Mouse (Mus musculus): ENCODE results near the gene Tuba4a.

Tuba4a gene

DNA sequence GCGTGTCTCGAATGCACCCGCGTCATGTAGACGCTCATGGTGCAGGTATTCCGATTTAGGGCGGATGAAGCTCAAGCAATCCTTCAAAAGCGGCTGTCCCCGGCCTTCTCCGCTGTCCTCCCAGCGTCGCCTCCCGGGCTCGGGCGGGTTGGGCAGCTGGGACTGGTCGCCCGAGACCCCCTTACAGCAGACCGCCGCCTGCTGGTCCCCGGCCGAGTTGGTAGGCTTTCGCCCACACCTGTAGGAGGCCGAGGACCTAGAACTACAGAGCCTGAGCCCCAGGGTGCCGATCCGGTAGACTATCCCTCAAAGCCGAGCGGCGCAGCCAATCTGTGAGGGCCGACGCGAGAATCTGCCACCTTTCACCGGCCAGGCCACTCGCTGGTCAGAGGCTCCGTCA, at the start of gene Tuba4a:
Tuba4a (minus strand) TSS at position 335 of the 400 bp plus-strand sequence.
- DNase-seq (ENCODE audit: low spot score): no peak

DNA sequence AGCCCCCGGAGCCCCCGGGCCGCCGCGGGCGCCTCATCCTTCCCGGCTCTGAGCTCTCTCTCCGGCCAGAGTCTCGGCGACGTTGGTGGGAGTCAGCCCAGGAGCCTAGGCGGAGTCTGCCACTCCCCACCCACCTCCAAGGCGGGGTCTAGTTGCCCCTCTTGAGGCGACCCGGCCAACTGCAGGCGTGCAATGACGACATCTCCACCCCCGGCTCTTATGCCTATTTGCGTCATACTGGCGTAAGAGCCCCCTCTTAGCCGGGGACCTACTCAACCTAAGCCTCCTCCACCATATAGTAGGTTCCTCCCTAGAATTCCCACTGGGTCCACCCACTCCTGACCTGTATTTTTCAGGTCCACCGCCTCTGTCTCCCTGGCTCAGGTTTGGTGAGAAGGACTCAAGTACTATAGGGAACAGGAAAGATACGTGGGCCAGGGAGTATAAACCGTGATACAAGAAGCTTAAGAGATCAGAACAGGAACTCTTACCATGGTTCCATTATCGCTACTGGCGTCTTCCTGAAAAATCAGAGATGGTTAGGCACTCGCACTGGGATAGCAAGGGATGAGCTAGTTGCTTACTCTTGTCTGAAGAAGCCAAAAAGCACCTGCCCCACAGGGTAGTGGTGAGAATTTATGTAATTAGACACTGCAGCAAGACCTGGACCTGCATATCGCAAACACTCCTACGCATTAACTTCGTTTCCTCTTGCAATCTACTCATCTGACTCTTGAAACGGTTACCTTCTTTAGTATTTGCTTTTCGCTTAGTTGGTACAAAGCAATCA, 44.6 kb upstream of the Tuba4a start, which contains the start of gene Ptprn:
Ptprn (minus strand) TSS at position 412 of the 790 bp plus-strand sequence.
- DNase-seq (ENCODE audit: low spot score): no peak

- DNase-seq (ENCODE audit: low spot score): peak; percentile 90
These were observed 43.6 kb upstream of the Tuba4a start for GRCm38 (mm10) chr1:75262969-75263951.

GRCm38 (mm10) chr1:75261278-75261677, 41.6 kb upstream of the Tuba4a start:
- DNase-seq (ENCODE audit: low spot score): no peak

DNA sequence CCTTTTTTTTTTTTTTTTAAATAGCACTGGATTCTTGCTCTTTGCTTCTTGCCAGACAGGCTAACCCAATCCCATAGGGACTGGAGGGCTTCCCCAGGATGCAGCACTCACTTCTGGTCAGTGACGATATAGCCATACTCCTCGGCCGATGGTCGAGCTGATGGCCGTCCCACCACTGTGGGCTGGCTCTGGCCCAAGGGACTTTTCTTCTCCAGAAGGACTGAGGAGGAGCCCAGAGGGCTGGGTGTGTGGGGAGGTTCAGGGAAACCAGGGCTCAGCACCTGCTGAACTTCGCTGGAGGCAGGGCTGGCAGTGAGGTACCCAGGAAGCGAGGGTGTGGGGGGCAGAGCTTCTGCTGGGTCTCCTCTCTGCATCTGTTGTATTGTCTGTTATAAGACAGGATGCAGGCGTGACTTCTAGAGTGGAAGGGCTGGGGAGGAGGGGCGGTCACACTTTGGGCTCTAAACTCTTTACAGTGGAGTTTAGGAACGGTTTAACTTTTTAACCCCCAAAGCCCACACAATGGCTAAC, 35.9 kb upstream of the Tuba4a start:
- no peak for DNase-seq (ENCODE audit: low spot score)

- DNase-seq (ENCODE audit: low spot score): no peak
These were observed 35.0 kb upstream of the Tuba4a start for GRCm38 (mm10) chr1:75254625-75255013.

GRCm38 (mm10) chr1:75253849-75254624, 34.4 kb upstream of the Tuba4a start:
- DNase-seq (ENCODE audit: low spot score): peak; percentile 89

DNA sequence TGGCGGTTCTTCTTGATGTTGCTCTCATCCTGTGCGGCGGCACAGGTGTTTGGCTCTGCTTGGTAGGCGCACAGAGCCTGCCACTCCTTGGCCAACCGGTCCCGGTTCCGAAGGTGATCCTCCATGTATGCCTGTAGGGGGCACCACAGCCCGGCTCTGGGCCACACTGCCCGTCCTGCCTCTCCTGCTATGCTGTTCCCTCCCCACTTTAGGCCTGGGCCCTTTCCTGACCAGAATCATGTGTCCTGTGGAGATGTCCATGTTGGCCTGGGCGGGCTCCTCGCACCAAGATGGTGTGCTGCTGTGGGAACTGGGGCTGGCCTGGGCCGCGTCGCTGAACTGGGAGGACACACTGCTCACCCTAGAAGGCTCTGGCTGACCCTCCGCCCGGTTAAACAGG, 33.4 kb upstream of the Tuba4a start:
- no peak for DNase-seq (ENCODE audit: low spot score)

DNA sequence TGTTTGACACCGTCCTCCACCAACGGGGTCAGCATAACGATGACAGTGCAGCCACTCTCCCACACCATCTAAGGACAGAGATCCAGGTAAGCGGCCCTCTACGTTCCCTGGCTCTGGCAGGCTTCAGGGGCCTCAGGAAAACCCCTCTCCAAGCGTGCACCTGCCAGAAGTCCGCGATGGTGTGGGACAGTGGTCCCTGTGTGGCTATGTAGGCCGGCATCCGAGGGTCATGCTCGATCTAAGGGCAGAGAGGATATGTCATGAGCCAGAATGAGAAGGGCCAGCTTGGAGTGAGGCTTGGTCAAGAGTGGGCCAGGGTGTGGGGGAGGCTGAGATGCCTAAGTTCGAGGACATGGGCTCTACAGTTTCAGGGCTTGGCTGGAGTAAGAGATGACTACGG, 32.6 kb upstream of the Tuba4a start:
- no peak for DNase-seq (ENCODE audit: low spot score)

- DNase-seq (ENCODE audit: low spot score): no peak
These were observed 31.7 kb upstream of the Tuba4a start for GRCm38 (mm10) chr1:75251112-75251970.

- DNase-seq (ENCODE audit: low spot score): no peak
These were observed 30.8 kb upstream of the Tuba4a start for GRCm38 (mm10) chr1:75250498-75250897.

- peak; percentile 59 for DNase-seq (ENCODE audit: low spot score)
These were observed 28.5 kb upstream of the Tuba4a start for GRCm38 (mm10) chr1:75248041-75248772.

GRCm38 (mm10) chr1:75247071-75247930, 27.6 kb upstream of the Tuba4a start:
- DNase-seq (ENCODE audit: low spot score): no peak

- DNase-seq (ENCODE audit: low spot score): peak; percentile 61
These were observed 25.2 kb upstream of the Tuba4a start for GRCm38 (mm10) chr1:75244836-75245235.

- DNase-seq (ENCODE audit: low spot score): no peak
These were observed 24.6 kb upstream of the Tuba4a start for GRCm38 (mm10) chr1:75244175-75244826.

DNA sequence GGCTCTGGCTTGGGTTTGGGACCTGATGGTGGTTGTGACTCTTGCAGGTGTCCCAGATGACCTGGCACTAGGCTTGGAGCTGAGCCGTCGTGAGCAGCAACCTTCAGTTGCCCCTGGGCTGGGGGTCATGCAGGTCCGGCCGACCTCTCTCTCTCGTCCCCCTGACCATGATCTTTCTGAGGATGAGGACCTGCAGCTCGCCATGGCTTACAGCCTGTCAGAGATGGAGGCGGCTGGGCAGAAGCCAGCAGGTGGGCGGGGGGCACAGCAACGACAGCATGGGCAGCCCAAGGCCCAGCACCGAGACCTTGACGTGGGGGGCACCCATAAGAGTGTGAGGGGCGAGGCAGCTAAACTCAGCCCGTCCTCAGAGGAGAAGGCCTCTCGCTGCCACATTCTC, 23.7 kb upstream of the Tuba4a start:
- no peak for DNase-seq (ENCODE audit: low spot score)

DNA sequence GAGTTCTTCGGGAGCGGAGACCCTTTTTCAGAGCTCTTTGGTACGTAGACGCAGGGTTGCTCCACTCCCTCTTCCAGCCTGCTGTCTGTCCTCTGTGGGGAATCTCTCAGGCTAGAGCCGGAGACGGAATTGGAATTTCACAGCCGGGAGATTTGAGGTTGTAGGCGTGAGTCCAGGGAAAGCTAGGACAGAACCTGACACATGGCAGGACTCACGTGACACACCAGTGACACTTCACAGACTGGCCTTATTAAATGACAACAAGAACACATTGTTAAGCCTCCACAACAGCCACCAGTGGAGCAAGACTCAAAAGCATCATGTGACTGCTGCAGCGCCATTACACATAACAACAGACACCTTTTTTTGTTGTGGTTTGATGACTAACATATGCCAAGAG, 19.9 kb upstream of the Tuba4a start:
- DNase-seq (ENCODE audit: low spot score): no peak

Data from adipocyte (in vitro differentiated cells).